Mouse (Mus musculus): Measurements from ENCODE around the gene Zmiz1. TPM values are rescaled to one million over a fixed set of nuclear protein-coding genes. Genes with fewer than 3 reads are reported as not detected.

Zmiz1 gene
- polyA plus RNA-seq, 1 experiment from 2014 or later, result 22.4 TPM

DNA sequence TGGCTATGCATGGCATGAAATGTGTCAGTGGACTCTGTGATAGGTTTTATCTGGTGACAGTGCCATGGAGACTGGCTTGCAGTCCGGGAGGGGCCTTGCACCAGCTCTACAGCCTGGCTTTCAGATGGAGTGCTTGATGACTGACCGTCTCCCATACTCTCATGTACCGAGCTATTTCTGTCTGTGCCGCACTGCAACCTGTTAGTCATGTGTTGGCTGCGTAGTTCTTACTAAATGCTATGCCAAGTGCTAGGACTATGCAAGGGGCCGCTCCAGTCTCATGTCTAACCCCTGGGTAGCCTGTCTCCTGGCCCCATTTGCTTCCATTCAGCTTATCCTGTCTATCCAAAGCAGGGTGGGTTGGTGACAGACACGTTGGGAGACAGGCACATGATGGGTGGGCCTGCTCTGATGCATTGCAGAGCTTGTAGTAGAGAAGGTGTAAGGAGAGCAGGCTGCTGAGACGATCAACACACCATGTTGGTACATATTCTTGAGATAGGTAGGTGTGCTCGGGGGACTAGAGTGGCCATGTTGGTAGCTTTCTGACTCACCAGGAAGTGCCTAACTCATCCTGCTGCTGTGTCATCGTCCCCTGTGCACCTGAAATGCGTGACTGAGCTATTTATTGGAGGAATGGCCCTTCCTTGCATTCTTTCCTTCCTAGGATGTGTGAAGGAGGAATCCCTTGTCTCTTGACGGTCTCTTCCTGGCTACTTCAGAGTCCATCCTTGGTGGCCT is 171.1 kb downstream of the Zmiz1 start:
- no peak overlapping the region for H3K4me3 ChIP-seq (ENCODE audit: low read length)
- 76% methylated on average over 12 of the region's 12 CpGs for WGBS
- no peaks in the 10 kb centered on the region for H3K9me3 ChIP-seq (ENCODE audit: control insufficient read depth, low read length)
- H3K4me2 ChIP-seq (ENCODE audit: low read depth, low read length), result no peak overlapping the region
- H3K4me1 ChIP-seq (replicated peaks; ENCODE audit: control insufficient read depth, insufficient read depth, low read length), result peaks cover 11% of the 10 kb centered on the region; the same call in 1 of the 2 replicates
- H3K27ac ChIP-seq (ENCODE audit: low read length), result no peak overlapping the region
- no peaks in the 10 kb centered on the region for H3K36me3 ChIP-seq (ENCODE audit: control insufficient read depth, insufficient read depth, low read length)
- H3K9ac ChIP-seq (ENCODE audit: low read length), result no peak overlapping the region
- no peaks in the 10 kb centered on the region for H3K27me3 ChIP-seq (ENCODE audit: control insufficient read depth, insufficient read depth, low read depth, low read length)
- no peak for ATAC-seq (ENCODE audit: low read depth)

- Histone ChIP-seq H3K4me2 (ENCODE audit: low read depth, low read length) (no peak overlapping the region), H3K9ac (ENCODE audit: low read length) (no peak overlapping the region), H3K9me3 (ENCODE audit: control insufficient read depth, low read length) (no peaks in the 10 kb centered on the region), H3K27ac (ENCODE audit: low read length) (no peak overlapping the region), H3K4me3 (ENCODE audit: low read length) (no peak overlapping the region), H3K27me3 (ENCODE audit: control insufficient read depth, insufficient read depth, low read depth, low read length) (no peaks in the 10 kb centered on the region), H3K4me1 (replicated peaks; ENCODE audit: control insufficient read depth, insufficient read depth, low read length) (peaks cover 10% of the 10 kb centered on the region; the same call in 1 of the 2 replicates), H3K36me3 (ENCODE audit: control insufficient read depth, insufficient read depth, low read length) (0 out of 2 replicates have a peak, but pooled peaks cover 2% of the 10 kb centered on the region)
- 92% methylated on average over 7 of the region's 7 CpGs for WGBS
- ATAC-seq (ENCODE audit: low read depth), result no peak
Measured at GRCm38 (mm10) chr14:25630647-25631409, 171.8 kb downstream of the Zmiz1 start.

DNA sequence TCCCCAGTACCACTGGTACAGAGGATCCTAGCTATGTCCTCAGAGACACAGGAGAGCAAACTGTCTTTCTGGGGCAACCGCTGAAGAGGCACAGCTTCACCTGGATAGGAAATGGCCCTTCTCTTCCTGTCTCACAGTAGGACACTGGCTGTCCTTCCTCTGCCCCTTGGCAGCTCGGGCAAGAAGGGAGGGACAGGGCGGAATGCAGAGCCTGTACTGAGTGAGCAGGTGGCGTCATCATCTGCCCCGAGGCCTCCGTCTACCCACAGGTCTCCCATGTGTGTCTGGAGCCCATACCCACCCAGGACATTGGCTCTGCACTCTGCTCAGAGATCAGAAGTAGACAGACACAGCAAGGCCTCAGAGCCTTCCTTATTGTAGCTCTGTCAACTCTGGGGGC is 172.5 kb downstream of the Zmiz1 start:
- Histone ChIP-seq H3K9me3 (ENCODE audit: control insufficient read depth, low read length) (no peaks in the 10 kb centered on the region), H3K4me3 (ENCODE audit: low read length) (no peak overlapping the region), H3K27me3 (ENCODE audit: control insufficient read depth, insufficient read depth, low read depth, low read length) (no peaks in the 10 kb centered on the region), H3K4me1 (replicated peaks; ENCODE audit: control insufficient read depth, insufficient read depth, low read length) (peaks cover 7% of the 10 kb centered on the region; the same call in 1 of the 2 replicates), H3K27ac (ENCODE audit: low read length) (no peak overlapping the region), H3K36me3 (ENCODE audit: control insufficient read depth, insufficient read depth, low read length) (peaks cover 2% of the 10 kb centered on the region; the same call in 1 of the 2 replicates), H3K4me2 (ENCODE audit: low read depth, low read length) (no peak overlapping the region), H3K9ac (ENCODE audit: low read length) (no peak overlapping the region)
- 81% methylated on average over 6 of the region's 6 CpGs for WGBS
- no peak for ATAC-seq (ENCODE audit: low read depth)

DNA sequence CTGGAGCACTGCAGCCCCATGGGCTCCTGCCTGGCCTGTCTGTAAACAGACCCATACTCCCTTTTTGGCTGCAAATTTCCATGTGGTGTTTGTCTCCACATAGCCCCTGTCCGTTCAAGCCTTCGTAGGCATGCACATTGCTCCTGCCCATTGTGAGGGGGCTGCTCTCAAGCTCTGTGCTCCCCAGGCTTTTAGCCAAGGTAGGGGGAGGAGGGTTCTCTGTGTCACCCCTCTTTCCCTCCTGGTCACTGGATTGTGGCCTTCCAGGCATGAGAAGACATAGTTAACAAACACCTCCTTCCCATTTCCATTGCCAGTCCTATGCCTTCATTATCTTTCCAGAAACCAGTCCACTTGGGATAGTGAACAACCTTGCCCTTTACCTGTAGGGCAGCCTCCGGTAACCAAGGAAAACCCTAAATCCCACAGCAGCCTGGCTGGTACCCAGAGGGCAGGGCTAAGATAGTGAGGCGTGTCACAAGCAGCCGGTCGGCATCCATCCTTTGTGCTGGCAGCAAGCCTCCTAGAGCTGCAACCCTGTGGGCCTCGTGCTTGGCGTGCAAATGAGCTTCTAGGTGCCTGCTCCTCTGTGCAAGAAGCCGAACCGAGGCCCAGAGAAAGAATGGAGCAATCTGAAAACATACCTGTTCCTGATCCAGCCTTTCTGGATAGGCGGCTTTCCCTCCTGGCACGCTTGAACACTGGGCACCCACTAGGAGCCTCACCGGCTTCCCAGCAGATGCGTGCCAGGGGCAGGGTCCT is 174.7 kb downstream of the Zmiz1 start:
- ATAC-seq (ENCODE audit: low read depth), result no peak
- no peak overlapping the region for H3K9ac ChIP-seq (ENCODE audit: low read length)

GRCm38 (mm10) chr14:25634328-25634727 is 175.3 kb downstream of the Zmiz1 start:
- no peaks in the 10 kb centered on the region for H3K27me3 ChIP-seq (ENCODE audit: control insufficient read depth, insufficient read depth, low read depth, low read length)
- no peak overlapping the region for H3K4me3 ChIP-seq (ENCODE audit: low read length)
- H3K4me2 ChIP-seq (ENCODE audit: low read depth, low read length), result no peak overlapping the region
- peak; percentile 40 for ATAC-seq (ENCODE audit: low read depth)
- H3K27ac ChIP-seq (ENCODE audit: low read length), result no peak overlapping the region
- peaks cover 7% of the 10 kb centered on the region; the same call in 1 of the 2 replicates for H3K4me1 ChIP-seq (replicated peaks; ENCODE audit: control insufficient read depth, insufficient read depth, low read length)
- no peaks in the 10 kb centered on the region for H3K9me3 ChIP-seq (ENCODE audit: control insufficient read depth, low read length)
- WGBS, result 34% methylated on average over 9 of the region's 9 CpGs
- peaks cover 6% of the 10 kb centered on the region for H3K36me3 ChIP-seq (ENCODE audit: control insufficient read depth, insufficient read depth, low read length)
- no peak overlapping the region for H3K9ac ChIP-seq (ENCODE audit: low read length)

More for the DNA sequence above, 174.7 kb downstream of the Zmiz1 start:
- Histone ChIP-seq H3K36me3 (ENCODE audit: control insufficient read depth, insufficient read depth, low read length) (peaks cover 6% of the 10 kb centered on the region), H3K27ac (ENCODE audit: low read length) (no peak overlapping the region), H3K4me2 (ENCODE audit: low read depth, low read length) (no peak overlapping the region), H3K27me3 (ENCODE audit: control insufficient read depth, insufficient read depth, low read depth, low read length) (no peaks in the 10 kb centered on the region), H3K4me1 (replicated peaks; ENCODE audit: control insufficient read depth, insufficient read depth, low read length) (peaks cover 7% of the 10 kb centered on the region; the same call in 1 of the 2 replicates), H3K9me3 (ENCODE audit: control insufficient read depth, low read length) (no peaks in the 10 kb centered on the region), H3K4me3 (ENCODE audit: low read length) (no peak overlapping the region)
- 80% methylated on average over 14 of the region's 14 CpGs for WGBS

- Histone ChIP-seq H3K9ac (ENCODE audit: low read length) (no peak overlapping the region), H3K27me3 (ENCODE audit: control insufficient read depth, insufficient read depth, low read depth, low read length) (no peaks in the 10 kb centered on the region), H3K36me3 (ENCODE audit: control insufficient read depth, insufficient read depth, low read length) (peaks cover 6% of the 10 kb centered on the region), H3K9me3 (ENCODE audit: control insufficient read depth, low read length) (no peaks in the 10 kb centered on the region), H3K4me2 (ENCODE audit: low read depth, low read length) (no peak overlapping the region), H3K4me3 (ENCODE audit: low read length) (no peak overlapping the region), H3K4me1 (replicated peaks; ENCODE audit: control insufficient read depth, insufficient read depth, low read length) (peaks cover 7% of the 10 kb centered on the region; the same call in 1 of the 2 replicates), H3K27ac (ENCODE audit: low read length) (no peak overlapping the region)
- 71% methylated on average over 12 of the region's 12 CpGs for WGBS
- no peak for ATAC-seq (ENCODE audit: low read depth)
Measured at GRCm38 (mm10) chr14:25635746-25636145, 176.8 kb downstream of the Zmiz1 start.

- Histone ChIP-seq H3K9me3 (ENCODE audit: control insufficient read depth, low read length) (no peaks in the 10 kb centered on the region), H3K4me2 (ENCODE audit: low read depth, low read length) (no peak overlapping the region), H3K27me3 (ENCODE audit: control insufficient read depth, insufficient read depth, low read depth, low read length) (no peaks in the 10 kb centered on the region), H3K27ac (ENCODE audit: low read length) (no peak overlapping the region), H3K4me3 (ENCODE audit: low read length) (no peak overlapping the region), H3K9ac (ENCODE audit: low read length) (no peak overlapping the region), H3K4me1 (replicated peaks; ENCODE audit: control insufficient read depth, insufficient read depth, low read length) (peaks cover 7% of the 10 kb centered on the region; the same call in 1 of the 2 replicates), H3K36me3 (ENCODE audit: control insufficient read depth, insufficient read depth, low read length) (peaks cover 6% of the 10 kb centered on the region)
- WGBS, result 70% methylated on average over 7 of the region's 7 CpGs
- no peak for ATAC-seq (ENCODE audit: low read depth)
Measured at GRCm38 (mm10) chr14:25636297-25636696, 177.3 kb downstream of the Zmiz1 start.

DNA sequence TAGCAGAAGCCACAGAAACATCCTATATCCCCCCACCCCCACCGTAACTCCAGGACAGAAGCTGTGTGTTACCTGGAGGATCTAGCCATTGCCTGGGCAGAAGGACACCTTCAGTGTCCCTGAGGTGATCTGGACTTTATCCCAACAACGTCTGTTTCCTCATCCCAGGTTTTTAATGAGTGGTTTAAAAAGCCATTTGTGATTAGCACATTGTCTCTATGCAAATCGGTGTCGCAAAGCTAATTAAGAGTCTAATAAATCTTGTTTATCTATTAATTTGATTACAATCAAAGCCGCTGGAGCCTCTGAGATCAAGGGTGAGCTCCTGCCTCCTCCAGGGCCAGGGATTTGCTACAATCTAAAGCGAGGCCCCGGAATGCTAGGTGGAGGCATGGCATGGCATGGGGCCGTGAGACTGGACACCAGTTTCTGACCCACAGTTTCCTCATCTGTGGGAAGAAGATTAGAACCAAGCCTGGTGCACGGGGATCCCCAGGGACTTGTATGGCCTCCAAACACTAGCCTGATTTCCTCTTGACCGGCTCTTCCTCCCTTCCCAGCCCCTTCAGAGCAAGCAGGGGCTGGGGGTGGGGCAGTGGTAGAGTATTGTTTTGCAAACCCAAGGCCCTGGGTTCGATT is 180.3 kb downstream of the Zmiz1 start:
- Histone ChIP-seq H3K4me1 (replicated peaks; ENCODE audit: control insufficient read depth, insufficient read depth, low read length) (peaks cover 3% of the 10 kb centered on the region; the same call in 1 of the 2 replicates), H3K27me3 (ENCODE audit: control insufficient read depth, insufficient read depth, low read depth, low read length) (no peaks in the 10 kb centered on the region), H3K4me3 (ENCODE audit: low read length) (no peak overlapping the region), H3K36me3 (ENCODE audit: control insufficient read depth, insufficient read depth, low read length) (peaks cover 11% of the 10 kb centered on the region), H3K27ac (ENCODE audit: low read length) (no peak overlapping the region), H3K9me3 (ENCODE audit: control insufficient read depth, low read length) (no peaks in the 10 kb centered on the region), H3K9ac (ENCODE audit: low read length) (no peak overlapping the region), H3K4me2 (ENCODE audit: low read depth, low read length) (no peak overlapping the region)
- 78% methylated on average over 11 of the region's 11 CpGs for WGBS
- ATAC-seq (ENCODE audit: low read depth), result no peak

Measured in lung, embryonic 16.5 days (tissue).